Mouse (Mus musculus): Measurements from ENCODE around the gene Arhgef3.

- TF ChIP-seq EP300 (IDR thresholded peaks at IDR 0.05; ENCODE audit: low read depth) (no peak), CTCF (IDR thresholded peaks at IDR 0.05; ENCODE audit: low read depth) (no peak)
These were observed 285.8 kb downstream of the Arhgef3 start for GRCm38 (mm10) chr14:27400495-27400894.
